ENCODE assay signal across 14 mouse cellular contexts in genomic region chr11:111096612-111097011, GRCm38 (mm10). TPM values are rescaled to one million over a fixed set of nuclear protein-coding genes. Genes with fewer than 3 reads are reported as not detected.
DNase-seq lines count a peak whose midpoint lies in the region; ATAC-seq and TF ChIP-seq lines count a peak whose summit lies in the region.
"Had no signal": no experiment of that assay in that cellular context is flagged by ENCODE, and none has a peak within 500 bp of the region (broad histone marks: within the 10 kb centered on the region; RNA-seq: fewer than 3 reads in every experiment).

No protein-coding gene starts in this region.

- no peaks in the 10 kb centered on the region for H3K36me3 ChIP-seq in liver, adult 2 months (ENCODE audit: control insufficient read depth, insufficient read depth, low read length)
- no peaks in the 10 kb centered on the region for H3K36me3 ChIP-seq in liver, embryonic 11.5 days (ENCODE audit: control insufficient read depth, insufficient read depth, low read length)
- no peaks in the 10 kb centered on the region for H3K36me3 ChIP-seq in lung, embryonic 14.5 days (ENCODE audit: insufficient read depth)
- H3K36me3 ChIP-seq in hindbrain, embryonic 13.5 days = no peaks in the 10 kb centered on the region
- H3K36me3 ChIP-seq: heart, embryonic 10.5 days; hindbrain, embryonic 15.5 days; limb, embryonic 12.5 days had no signal

- TF ChIP-seq POLR2A in liver, adult 2 months (IDR thresholded peaks at IDR 0.05; ENCODE audit: extremely low read depth, insufficient read depth, low read length) = no peak

- ATAC-seq in liver, embryonic 11.5 days (replicated peaks; ENCODE audit: low FRiP score) = no peak
- ATAC-seq in lung, embryonic 14.5 days (ENCODE audit: insufficient read depth) = no peak
- ATAC-seq in neutrophil, adult 5-6 weeks (ENCODE audit: extremely low read depth, insufficient number of reproducible peaks, low FRiP score, poor library complexity, severe bottlenecking) = peak; percentile 89
- ATAC-seq in hindbrain, embryonic 13.5 days (ENCODE audit: low FRiP score) = no peak

- H3K27me3 ChIP-seq in liver, adult 2 months (ENCODE audit: control insufficient read depth, insufficient read depth, low read length) = 0 out of 2 replicates have a peak, but pooled peaks cover 3% of the 10 kb centered on the region
- no peaks in the 10 kb centered on the region for H3K27me3 ChIP-seq in liver, embryonic 11.5 days (replicated peaks; ENCODE audit: control insufficient read depth, insufficient read depth, low read length)
- no peaks in the 10 kb centered on the region for H3K27me3 ChIP-seq in lung, embryonic 14.5 days (ENCODE audit: insufficient read depth, low read length)
- H3K27me3 ChIP-seq in hindbrain, embryonic 13.5 days = no peaks in the 10 kb centered on the region
- H3K27me3 ChIP-seq: hindbrain, embryonic 15.5 days; limb, embryonic 12.5 days; megakaryocyte, embryonic 14.5 days had no signal

- intact Hi-C loops in gastrocnemius, adult 2 months (cut with DNase I) = no loop called here

- WGBS in liver, adult 2 months = 64% methylated on average over 5 of the region's 5 CpGs
- WGBS in liver, embryonic 11.5 days = 56% methylated on average over 5 of the region's 5 CpGs
- 66% methylated on average over 5 of the region's 5 CpGs for WGBS in lung, embryonic 14.5 days
- WGBS in hindbrain, embryonic 13.5 days = 90% methylated on average over 5 of the region's 5 CpGs

- peak; percentile 36 for DNase-seq in gastrocnemius, adult 2 months
- no peak for DNase-seq in gastrocnemius, postnatal 4 days (ENCODE audit: low spot score in 2 of 2)
- peak; percentile 44 for DNase-seq in liver, adult 2 months (ENCODE audit: extremely low read depth, low read depth, low spot score)
- no peak for DNase-seq in liver, embryonic 11.5 days (ENCODE audit: low spot score)
- DNase-seq in lung, embryonic 14.5 days = peak; percentile 45
- no peak for DNase-seq in ovary, adult 18-20 months (ENCODE audit: low spot score)
- DNase-seq: layer of hippocampus, postnatal 36 days; right cerebral cortex, postnatal 4 days had no signal

- no peaks in the 10 kb centered on the region for H3K79me2 ChIP-seq in liver, adult 2 months (ENCODE audit: control insufficient read depth, insufficient read depth, low read length)

- H3K4me1 ChIP-seq in liver, adult 2 months (ENCODE audit: control insufficient read depth, insufficient read depth, low read length) = no peaks in the 10 kb centered on the region
- H3K4me1 ChIP-seq in liver, embryonic 11.5 days (replicated peaks; ENCODE audit: control insufficient read depth, insufficient read depth, low read length) = no peaks in the 10 kb centered on the region
- H3K4me1 ChIP-seq in lung, embryonic 14.5 days (ENCODE audit: insufficient read depth) = no peaks in the 10 kb centered on the region
- H3K4me1 ChIP-seq in hindbrain, embryonic 13.5 days (replicated peaks) = no peaks in the 10 kb centered on the region
- H3K4me1 ChIP-seq: heart, embryonic 10.5 days; hindbrain, embryonic 15.5 days; limb, embryonic 12.5 days; megakaryocyte, embryonic 14.5 days had no signal

- no peak overlapping the region for H3K4me2 ChIP-seq in liver, embryonic 11.5 days
- H3K4me2 ChIP-seq in lung, embryonic 14.5 days = no peak overlapping the region
- no peak overlapping the region for H3K4me2 ChIP-seq in hindbrain, embryonic 13.5 days
- H3K4me2 ChIP-seq: hindbrain, embryonic 15.5 days; limb, embryonic 12.5 days had no signal

- no peak overlapping the region for H3K9ac ChIP-seq in liver, adult 2 months (ENCODE audit: low read depth, low read length)
- H3K9ac ChIP-seq in liver, embryonic 11.5 days (ENCODE audit: low read depth, low read length) = no peak overlapping the region
- no peak overlapping the region for H3K9ac ChIP-seq in lung, embryonic 14.5 days
- no peak overlapping the region for H3K9ac ChIP-seq in hindbrain, embryonic 13.5 days
- H3K9ac ChIP-seq: hindbrain, embryonic 15.5 days; limb, embryonic 12.5 days had no signal

- H3K27ac ChIP-seq in gastrocnemius, adult 2 months = no peak overlapping the region
- H3K27ac ChIP-seq in liver, adult 2 months (replicated peaks; ENCODE audit: insufficient read depth, low read depth, low read length) = no peak overlapping the region
- no peak overlapping the region for H3K27ac ChIP-seq in liver, embryonic 11.5 days (ENCODE audit: low read depth, low read length)
- H3K27ac ChIP-seq in lung, embryonic 14.5 days (ENCODE audit: low read depth) = no peak overlapping the region
- no peak overlapping the region for H3K27ac ChIP-seq in hindbrain, embryonic 13.5 days
- H3K27ac ChIP-seq: heart, embryonic 10.5 days; hindbrain, embryonic 15.5 days; limb, embryonic 12.5 days had no signal

- H3K9me3 ChIP-seq in liver, embryonic 11.5 days (ENCODE audit: control insufficient read depth, low read length) = no peaks in the 10 kb centered on the region
- no peaks in the 10 kb centered on the region for H3K9me3 ChIP-seq in lung, embryonic 14.5 days (ENCODE audit: low read depth, low read length)
- H3K9me3 ChIP-seq in hindbrain, embryonic 13.5 days = no peaks in the 10 kb centered on the region
- H3K9me3 ChIP-seq: heart, embryonic 10.5 days; hindbrain, embryonic 15.5 days; limb, embryonic 12.5 days had no signal

- no peak for TF ChIP-seq CTCF in gastrocnemius, adult 2 months (IDR thresholded peaks at IDR 0.05)
- no peak for TF ChIP-seq CTCF in liver, adult 2 months (IDR thresholded peaks at IDR 0.05; ENCODE audit: low read depth, low read length)
- no peak for TF ChIP-seq CTCF in lung, embryonic 14.5 days (IDR thresholded peaks at IDR 0.05; ENCODE audit: low read depth)

- no peak overlapping the region for H3K4me3 ChIP-seq in gastrocnemius, adult 2 months
- H3K4me3 ChIP-seq in liver, adult 2 months (ENCODE audit: insufficient read depth, low read depth, low read length) = no peak overlapping the region
- no peak overlapping the region for H3K4me3 ChIP-seq in liver, embryonic 11.5 days (ENCODE audit: low read depth, low read length)
- H3K4me3 ChIP-seq in lung, embryonic 14.5 days (ENCODE audit: low read depth, low read length) = no peak overlapping the region
- H3K4me3 ChIP-seq in hindbrain, embryonic 13.5 days = no peak overlapping the region
- H3K4me3 ChIP-seq: heart, embryonic 10.5 days; hindbrain, embryonic 15.5 days; limb, embryonic 12.5 days; megakaryocyte, embryonic 14.5 days had no signal

RNA-seq across cellular contexts. Expression of gene Kcnj2, which starts 30.6 kb away (rescaled TPM):
- 10 to 100 TPM; 33.9 to 57.3 TPM for total RNA-seq in gastrocnemius, adult 2 months (2021)
- total RNA-seq in gastrocnemius, postnatal 4 days (2021) = 10 to 100 TPM; 18.2 to 21.1 TPM
- total RNA-seq in liver, adult 2 months (2014; rRNA removed) = 0.55 and 1.4 TPM in 2 replicates
- 0.02 and 0.10 TPM in 2 replicates for polyA plus RNA-seq in liver, adult 2 months (2012; rRNA removed)
- 0.32 and 0.33 TPM in 2 replicates for polyA plus RNA-seq in liver, embryonic 11.5 days (2014; fragmentation: Nextera tagmentation; extraction: Ambion mirVana)
- 0.80 and 0.88 TPM in 2 replicates for polyA plus RNA-seq in lung, embryonic 14.5 days (2014; fragmentation: Nextera tagmentation; extraction: Ambion mirVana)
- total RNA-seq in neutrophil, adult 5-6 weeks (2017) = 68.8 and 69.0 TPM in 2 replicates
- polyA plus RNA-seq in hindbrain, embryonic 13.5 days (2015; fragmentation: Nextera tagmentation; extraction: Ambion mirVana) = 1.1 and 1.4 TPM in 2 replicates

Comparison
In these comparisons a context has a peak if more than half of its experiments do, and no peak if none do; other contexts are left out.
1. DNase-seq: peak in gastrocnemius, adult 2 months (single experiment), liver, adult 2 months (single experiment) and lung, embryonic 14.5 days (single experiment); none in gastrocnemius, postnatal 4 days (0 of 2), liver, embryonic 11.5 days (single experiment) and ovary, adult 18-20 months (single experiment).